Mouse (Mus musculus): ENCODE data around the gene Mettl7a1. TPM values are rescaled to one million over a fixed set of nuclear protein-coding genes. Genes with fewer than 3 reads are reported as not detected.

Mettl7a1 gene
- 10 to 100 TPM in 1 of 2 experiments, 1 to 10 TPM in 1; 2.0 to 49.4 TPM for polyA plus RNA-seq (2012; fragmentation: generic; extraction: Trizol)

DNA sequence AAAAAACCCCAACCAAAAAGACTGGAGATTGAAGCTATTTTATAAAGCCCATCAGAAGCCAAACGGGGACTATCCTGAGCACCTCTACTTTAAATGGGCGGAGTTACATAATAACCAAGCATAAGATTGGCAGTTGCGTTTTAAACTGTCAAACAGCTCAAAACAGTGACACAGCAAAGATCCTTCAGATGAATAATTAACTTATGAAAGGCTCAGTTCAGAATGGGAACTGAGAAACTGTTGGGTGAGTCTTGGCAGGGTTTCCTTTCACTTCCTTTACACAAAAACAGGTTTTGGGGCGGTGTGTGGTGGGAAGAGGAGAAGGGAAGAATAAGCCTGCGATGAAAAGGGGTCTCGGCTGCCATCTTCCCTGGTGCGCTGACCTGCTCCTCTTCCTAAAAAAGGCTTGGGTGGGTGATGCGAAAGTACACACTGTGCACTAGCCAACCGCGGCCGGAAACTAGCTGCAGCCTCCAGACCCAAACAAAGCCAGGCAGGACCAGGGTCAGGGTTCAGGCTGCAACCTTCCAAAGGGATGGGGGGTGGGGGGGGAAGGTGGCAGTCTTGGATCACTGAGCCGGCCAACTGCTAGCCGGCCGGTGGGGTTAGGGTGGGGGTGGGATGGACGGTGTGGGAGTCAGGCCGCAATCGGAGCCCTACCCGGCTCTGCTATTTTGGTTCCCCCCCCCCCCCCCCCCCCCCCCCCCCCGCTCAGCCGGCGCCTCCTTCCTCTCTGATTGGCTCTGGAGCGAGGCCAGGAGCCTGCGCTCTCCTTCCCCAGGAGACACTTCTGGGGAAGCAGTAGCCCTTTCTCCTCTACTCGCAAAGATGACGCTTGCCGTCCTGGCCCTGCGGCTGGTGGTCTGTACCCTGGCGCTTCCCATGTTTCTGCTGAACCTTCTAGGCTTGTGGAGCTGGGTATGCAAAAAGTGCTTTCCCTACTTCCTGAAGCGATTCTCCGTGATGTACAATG is at the start of gene Mettl7a1:
Gene Mettl7a1, plus strand, starts transcription at position 122 of the 973 bp plus-strand sequence.

DNA sequence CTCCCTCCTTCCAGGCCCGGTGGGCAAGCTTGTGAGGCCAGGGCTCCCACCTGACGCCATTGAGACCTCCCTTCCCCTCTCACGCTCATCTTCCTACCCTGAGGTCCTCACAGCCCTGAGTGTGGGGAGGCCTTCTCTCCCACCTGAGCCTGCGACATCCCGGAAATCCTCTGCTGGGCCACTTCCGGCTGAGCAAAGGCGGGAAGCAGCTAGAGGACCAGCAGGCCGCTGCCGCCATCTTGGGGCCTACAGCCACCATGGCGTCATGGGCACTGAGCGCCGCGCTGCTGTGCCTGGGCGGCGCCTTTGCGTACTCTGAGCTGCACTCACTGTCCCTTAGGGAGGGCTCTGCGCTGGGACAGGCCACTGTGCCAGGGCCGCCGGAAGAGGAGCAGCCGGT is 23.3 kb upstream of the Mettl7a1 start, which contains the start of gene Tmprss12:
Gene Tmprss12, plus strand, starts transcription at position 212 of the 400 bp plus-strand sequence.

DNA sequence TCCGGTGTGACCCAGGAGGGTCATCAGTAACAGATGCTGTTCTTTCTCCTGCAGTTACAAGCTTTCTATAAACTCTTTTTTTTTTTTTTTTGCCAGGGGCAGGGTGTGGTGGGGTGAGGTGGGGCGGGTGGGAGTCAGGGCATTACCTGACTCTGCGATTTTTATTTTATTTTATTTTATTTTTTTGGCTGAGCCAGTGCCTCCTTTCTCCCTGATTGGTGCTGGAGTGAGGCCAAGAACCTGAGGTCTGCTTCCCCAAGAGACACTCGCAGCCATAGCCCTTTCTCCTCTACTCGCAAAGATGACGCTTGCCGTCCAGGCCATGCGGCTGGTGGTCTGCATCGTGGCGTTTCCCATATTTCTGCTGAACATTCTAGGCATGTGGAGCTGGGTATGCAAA is 30.7 kb downstream of the Mettl7a1 start, which contains the start of gene Mettl7a3:
Gene Mettl7a3, plus strand, starts transcription at position 301 of the 400 bp plus-strand sequence.

DNA sequence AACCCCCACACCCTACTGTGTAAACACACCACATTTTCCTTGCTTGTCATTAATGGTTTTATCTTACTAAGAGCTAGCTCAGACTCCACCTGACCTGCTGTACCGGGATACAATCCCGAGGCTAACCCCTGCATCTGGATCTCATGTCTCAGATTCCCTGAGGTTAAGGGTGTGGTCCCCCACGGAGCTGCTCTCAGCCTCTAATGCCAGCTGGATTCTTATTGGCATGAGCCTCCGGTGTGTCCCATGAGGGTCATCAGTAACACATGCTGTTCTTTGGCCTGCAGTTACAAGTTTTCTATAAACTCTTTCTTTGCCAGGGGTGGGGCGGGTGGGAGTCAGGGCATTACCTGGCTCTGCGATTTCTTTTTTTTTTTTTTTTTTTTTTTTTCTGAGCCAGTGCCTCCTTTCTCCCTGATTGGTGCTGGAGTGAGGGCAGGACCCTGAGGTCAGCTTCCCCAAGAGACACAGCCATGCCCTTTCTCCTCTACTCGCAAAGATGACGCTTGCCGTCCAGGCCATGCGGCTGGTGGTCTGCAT is 48.8 kb downstream of the Mettl7a1 start, which contains the start of the genes Methig1 and Mettl7a2:
Gene Methig1, plus strand, starts transcription at position 439 of the 540 bp plus-strand sequence.
Gene Mettl7a2, plus strand, starts transcription at position 490 of the 540 bp plus-strand sequence.

DNA sequence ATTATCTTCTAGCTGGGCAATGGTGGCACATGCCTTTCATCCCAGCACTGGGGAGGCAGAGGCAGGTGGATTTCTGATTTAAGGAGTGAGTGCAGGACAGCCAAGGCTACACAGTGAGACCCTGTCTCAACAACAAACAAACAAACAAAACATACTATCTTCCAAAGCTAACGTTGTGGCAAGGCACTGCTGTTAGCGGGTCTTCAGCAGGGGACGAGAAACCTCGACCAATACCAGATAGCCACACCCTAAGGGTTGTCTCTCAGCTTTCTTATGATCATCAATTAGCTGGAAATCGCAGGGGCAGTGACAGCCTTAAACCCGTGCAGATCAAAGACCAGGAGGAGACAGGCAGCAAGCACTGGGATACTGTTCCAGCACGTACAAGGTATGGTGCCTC is 60.3 kb downstream of the Mettl7a1 start, which contains the start of gene Higd1c:
Gene Higd1c, plus strand, starts transcription at position 301 of the 400 bp plus-strand sequence.

Other genes starting within 250 kb of the Mettl7a1 start
- gene Atf1, start 76.3 kb upstream of the Mettl7a1 start, polyA plus RNA-seq (2012; fragmentation: generic; extraction: Trizol), result 10 to 100 TPM in 1 of 2 experiments, 1 to 10 TPM in 1; 2.3 to 15.4 TPM
- not detected for gene Tmprss12, start 23.3 kb upstream of the Mettl7a1 start, polyA plus RNA-seq (2012; fragmentation: generic; extraction: Trizol)
- gene Mettl7a3, start 30.8 kb downstream of the Mettl7a1 start, polyA plus RNA-seq (2012; fragmentation: generic; extraction: Trizol), result under 1 TPM in 1 of 2 experiments, not detected in 1; 0.11 TPM
- under 1 TPM in 1 of 2 experiments, not detected in 1; 0.07 TPM for gene Methig1, start 49.0 kb downstream of the Mettl7a1 start, polyA plus RNA-seq (2012; fragmentation: generic; extraction: Trizol)
- under 1 TPM in 1 of 2 experiments, not detected in 1; 0.27 TPM for gene Mettl7a2, start 49.1 kb downstream of the Mettl7a1 start, polyA plus RNA-seq (2012; fragmentation: generic; extraction: Trizol)
- not detected for gene Higd1c, start 60.4 kb downstream of the Mettl7a1 start, polyA plus RNA-seq (2012; fragmentation: generic; extraction: Trizol)
- gene Gm5475, start 118.0 kb downstream of the Mettl7a1 start, polyA plus RNA-seq (2012; fragmentation: generic; extraction: Trizol), result under 1 TPM; 0.02 to 0.08 TPM
- 10 to 100 TPM; 13.3 to 21.8 TPM for gene Slc11a2, start 120.9 kb downstream of the Mettl7a1 start, polyA plus RNA-seq (2012; fragmentation: generic; extraction: Trizol)
- gene Letmd1, start 164.9 kb downstream of the Mettl7a1 start, polyA plus RNA-seq (2012; fragmentation: generic; extraction: Trizol), result 10 to 100 TPM; 12.0 to 25.4 TPM
- 1 to 10 TPM; 1.1 to 6.7 TPM for gene Csrnp2, start 191.3 kb downstream of the Mettl7a1 start, polyA plus RNA-seq (2012; fragmentation: generic; extraction: Trizol)
- gene Tfcp2, start 247.9 kb downstream of the Mettl7a1 start, polyA plus RNA-seq (2012; fragmentation: generic; extraction: Trizol), result 10 to 100 TPM in 1 of 2 experiments, 1 to 10 TPM in 1; 1.8 to 17.6 TPM